Mouse (Mus musculus): ENCODE data around the gene Crebrf.

GRCm38 (mm10) chr17:26698846-26699245, 16.6 kb upstream of the Crebrf start:
- TF ChIP-seq CTCF (IDR thresholded peaks at IDR 0.05; ENCODE audit: extremely low read depth, insufficient read length, insufficient replicate concordance, low read depth, low read length) = peak; percentile 60; the same call in 1 of the 2 replicates
- TF ChIP-seq POLR2A (IDR thresholded peaks at IDR 0.05; ENCODE audit: low read depth, low read length) = no peak

Data from small intestine, adult 2 months (tissue).